Comparison of ENCODE assay signal across 20 mouse cellular contexts in genomic region chr17:6073405-6073804, GRCm38 (mm10). TPM values are rescaled to one million over a fixed set of nuclear protein-coding genes. Genes with fewer than 3 reads are reported as not detected.
DNase-seq lines count a peak whose midpoint lies in the region; ATAC-seq lines count a peak whose summit lies in the region.
"Had no signal": no experiment of that assay in that cellular context is flagged by ENCODE, and none has a peak within 500 bp of the region (broad histone marks: within the 10 kb centered on the region; RNA-seq: fewer than 3 reads in every experiment).

No protein-coding gene starts in this region.

- no peak for DNase-seq in kidney, postnatal 36 days
- peak; percentile 66 for DNase-seq in R1 (ENCODE audit: low read depth, low spot score)
- DNase-seq in intestine, embryonic 14.5 days (ENCODE audit: low spot score) = no peak
- no peak for DNase-seq in layer of hippocampus, adult 11-12 months (ENCODE audit: low spot score)
- DNase-seq in thymus, postnatal 25 days = no peak
- DNase-seq: adrenal gland, postnatal 14 days; cerebellum, adult 11-12 months; cerebellum, adult 9-10 months; cerebellum, postnatal 25 days; gastrocnemius, postnatal 36 days; heart, adult 11 months; heart, postnatal 14 days had no signal

- peak; percentile 80 for ATAC-seq in kidney, embryonic 15.5 days (replicated peaks; ENCODE audit: low FRiP score)
- ATAC-seq in intestine, embryonic 14.5 days (replicated peaks; ENCODE audit: low FRiP score, low TSS enrichment, low read depth) = 0 out of 2 replicates have a peak, but pooled peaks have one; percentile 40
- ATAC-seq: activated CD4-positive, CD25-positive, alpha-beta regulatory T cell, adult 4 months; forebrain, embryonic 14.5 days; hindbrain, postnatal 0 days had no signal

- no peak overlapping the region for H3K4me3 ChIP-seq in kidney, embryonic 15.5 days (replicated peaks)
- no peak overlapping the region for H3K4me3 ChIP-seq in intestine, embryonic 14.5 days (ENCODE audit: low read depth, low read length)
- H3K4me3 ChIP-seq: embryonic facial prominence, embryonic 13.5 days; heart, embryonic 15.5 days; hindbrain, embryonic 13.5 days had no signal

- H3K36me3 ChIP-seq in kidney, embryonic 15.5 days = peaks cover 40% of the 10 kb centered on the region
- H3K36me3 ChIP-seq in intestine, embryonic 14.5 days (ENCODE audit: control insufficient read depth, insufficient read depth, low read length) = peaks cover 30% of the 10 kb centered on the region

- H3K9me3 ChIP-seq in kidney, embryonic 15.5 days (replicated peaks) = no peaks in the 10 kb centered on the region
- no peaks in the 10 kb centered on the region for H3K9me3 ChIP-seq in intestine, embryonic 14.5 days (ENCODE audit: control insufficient read depth, low read length)
- H3K9me3 ChIP-seq: embryonic facial prominence, embryonic 13.5 days; G1E; heart, embryonic 15.5 days; hindbrain, embryonic 13.5 days had no signal

- H3K4me2 ChIP-seq in kidney, embryonic 15.5 days = no peak overlapping the region
- no peak overlapping the region for H3K4me2 ChIP-seq in intestine, embryonic 14.5 days (ENCODE audit: low read length)
- H3K4me2 ChIP-seq: embryonic facial prominence, embryonic 13.5 days; heart, embryonic 15.5 days; hindbrain, embryonic 13.5 days had no signal

- 19% methylated on average over 7 of the region's 7 CpGs for WGBS in kidney, embryonic 15.5 days
- WGBS in intestine, embryonic 14.5 days = 41% methylated on average over 7 of the region's 7 CpGs

- 0 out of 2 replicates have a peak overlapping the region, but pooled peaks have one; percentile 27 for H3K27ac ChIP-seq in kidney, embryonic 15.5 days
- H3K27ac ChIP-seq in intestine, embryonic 14.5 days (ENCODE audit: low read depth) = no peak overlapping the region
- H3K27ac ChIP-seq: embryonic facial prominence, embryonic 13.5 days; heart, embryonic 15.5 days; hindbrain, embryonic 13.5 days; hindbrain, postnatal 0 days had no signal

- H3K9ac ChIP-seq in kidney, embryonic 15.5 days = no peak overlapping the region
- H3K9ac ChIP-seq in intestine, embryonic 14.5 days (ENCODE audit: low read length) = no peak overlapping the region
- H3K9ac ChIP-seq: embryonic facial prominence, embryonic 13.5 days; heart, embryonic 15.5 days; hindbrain, embryonic 13.5 days had no signal

- H3K4me1 ChIP-seq in kidney, embryonic 15.5 days = peaks cover 5% of the 10 kb centered on the region; the same call in 1 of the 2 replicates
- no peaks in the 10 kb centered on the region for H3K4me1 ChIP-seq in intestine, embryonic 14.5 days (replicated peaks; ENCODE audit: control insufficient read depth, insufficient read depth, low read length)
- H3K4me1 ChIP-seq: heart, embryonic 15.5 days had no signal

- H3K27me3 ChIP-seq in kidney, embryonic 15.5 days = no peaks in the 10 kb centered on the region
- no peaks in the 10 kb centered on the region for H3K27me3 ChIP-seq in intestine, embryonic 14.5 days (replicated peaks; ENCODE audit: control insufficient read depth, insufficient read depth, low read length)
- H3K27me3 ChIP-seq: embryonic facial prominence, embryonic 13.5 days; heart, embryonic 15.5 days; hindbrain, embryonic 13.5 days had no signal

RNA-seq across cellular contexts. Expression of gene Serac1, which starts 6.1 kb away (rescaled TPM):
- 5.4 and 5.6 TPM in 2 replicates for polyA plus RNA-seq in kidney, embryonic 15.5 days (2015; fragmentation: Nextera tagmentation; extraction: Ambion mirVana)
- 5.1 and 5.4 TPM in 2 replicates for polyA plus RNA-seq in intestine, embryonic 14.5 days (2014; fragmentation: Nextera tagmentation; extraction: Ambion mirVana)

RNA-seq across cellular contexts. Expression of gene Gtf2h5, which starts 6.2 kb away (rescaled TPM):
- 166 and 184 TPM in 2 replicates for polyA plus RNA-seq in kidney, embryonic 15.5 days (2015; fragmentation: Nextera tagmentation; extraction: Ambion mirVana)
- 154 and 161 TPM in 2 replicates for polyA plus RNA-seq in intestine, embryonic 14.5 days (2014; fragmentation: Nextera tagmentation; extraction: Ambion mirVana)

RNA-seq across cellular contexts. Expression of gene Tulp4, which starts 32.8 kb away (rescaled TPM):
- 74.3 and 75.0 TPM in 2 replicates for polyA plus RNA-seq in kidney, embryonic 15.5 days (2015; fragmentation: Nextera tagmentation; extraction: Ambion mirVana)
- 83.6 and 86.3 TPM in 2 replicates for polyA plus RNA-seq in intestine, embryonic 14.5 days (2014; fragmentation: Nextera tagmentation; extraction: Ambion mirVana)
